In genomic region chr2:166674693-166675092, GRCm38 (mm10) we compare ENCODE assay signal across 11 mouse cellular contexts. TPM values are rescaled to one million over a fixed set of nuclear protein-coding genes. Genes with fewer than 3 reads are reported as not detected.
DNase-seq lines count a peak whose midpoint lies in the region; ATAC-seq and TF ChIP-seq lines count a peak whose summit lies in the region.
"Had no signal": no experiment of that assay in that cellular context is flagged by ENCODE, and none has a peak within 500 bp of the region (broad histone marks: within the 10 kb centered on the region; RNA-seq: fewer than 3 reads in every experiment).

No protein-coding gene starts in this region.

- H3K4me1 ChIP-seq in forebrain, embryonic 11.5 days (replicated peaks; ENCODE audit: control insufficient read depth, insufficient read depth, low read length) = peaks cover 53% of the 10 kb centered on the region
- peaks cover 49% of the 10 kb centered on the region for H3K4me1 ChIP-seq in forebrain, embryonic 16.5 days (replicated peaks; ENCODE audit: control insufficient read depth, insufficient read depth, low read length)
- 0 out of 2 replicates have a peak, but pooled peaks cover 6% of the 10 kb centered on the region for H3K4me1 ChIP-seq in kidney, postnatal 0 days (replicated peaks; ENCODE audit: insufficient read depth, low read length)
- peaks cover 94% of the 10 kb centered on the region for H3K4me1 ChIP-seq in embryonic facial prominence, embryonic 10.5 days
- H3K4me1 ChIP-seq in midbrain, embryonic 13.5 days (replicated peaks) = peaks cover 72% of the 10 kb centered on the region

- no peak overlapping the region for H3K4me2 ChIP-seq in forebrain, embryonic 11.5 days (ENCODE audit: low read depth, low read length, severe bottlenecking)
- H3K4me2 ChIP-seq in forebrain, embryonic 16.5 days (ENCODE audit: low read length) = no peak overlapping the region
- no peak overlapping the region for H3K4me2 ChIP-seq in kidney, postnatal 0 days (ENCODE audit: low read length)
- no peak overlapping the region for H3K4me2 ChIP-seq in midbrain, embryonic 13.5 days (replicated peaks)

- H3K4me3 ChIP-seq in forebrain, embryonic 11.5 days (ENCODE audit: low read depth, low read length) = no peak overlapping the region
- H3K4me3 ChIP-seq in forebrain, embryonic 16.5 days (replicated peaks; ENCODE audit: low read length) = no peak overlapping the region
- H3K4me3 ChIP-seq in kidney, postnatal 0 days (replicated peaks; ENCODE audit: low read depth, low read length) = no peak overlapping the region
- peak overlapping the region; percentile 15; the same call in 1 of the 2 replicates for H3K4me3 ChIP-seq in embryonic facial prominence, embryonic 10.5 days
- H3K4me3 ChIP-seq in midbrain, embryonic 13.5 days (replicated peaks) = no peak overlapping the region

- H3K36me3 ChIP-seq in forebrain, embryonic 11.5 days (ENCODE audit: control insufficient read depth, insufficient read depth, low read length) = no peaks in the 10 kb centered on the region
- no peaks in the 10 kb centered on the region for H3K36me3 ChIP-seq in forebrain, embryonic 16.5 days (ENCODE audit: control insufficient read depth, insufficient read depth)
- no peaks in the 10 kb centered on the region for H3K36me3 ChIP-seq in kidney, postnatal 0 days (ENCODE audit: insufficient read depth, low read length)
- H3K36me3 ChIP-seq in embryonic facial prominence, embryonic 10.5 days (replicated peaks) = peaks cover 6% of the 10 kb centered on the region
- H3K36me3 ChIP-seq in midbrain, embryonic 13.5 days = no peaks in the 10 kb centered on the region

- no peak for TF ChIP-seq CTCF in kidney, postnatal 0 days (IDR thresholded peaks at IDR 0.05; ENCODE audit: low read depth)

- no peak for ATAC-seq in forebrain, embryonic 11.5 days (replicated peaks; ENCODE audit: low FRiP score)
- ATAC-seq in forebrain, embryonic 16.5 days = no peak
- ATAC-seq in kidney, postnatal 0 days (replicated peaks; ENCODE audit: low FRiP score, low read depth) = peak; percentile 37; the same call in 1 of the 2 replicates
- ATAC-seq in midbrain, embryonic 13.5 days = no peak

- no peak overlapping the region for H3K9ac ChIP-seq in forebrain, embryonic 11.5 days (ENCODE audit: low read length)
- H3K9ac ChIP-seq in forebrain, embryonic 16.5 days (replicated peaks; ENCODE audit: low read depth, low read length) = no peak overlapping the region
- H3K9ac ChIP-seq in kidney, postnatal 0 days (ENCODE audit: low read depth, low read length) = no peak overlapping the region
- H3K9ac ChIP-seq in midbrain, embryonic 13.5 days (replicated peaks) = no peak overlapping the region

- H3K27me3 ChIP-seq in forebrain, embryonic 11.5 days (ENCODE audit: control insufficient read depth, insufficient read depth, low read length) = no peaks in the 10 kb centered on the region
- no peaks in the 10 kb centered on the region for H3K27me3 ChIP-seq in forebrain, embryonic 16.5 days (replicated peaks; ENCODE audit: control insufficient read depth, insufficient read depth, low read length)
- H3K27me3 ChIP-seq in kidney, postnatal 0 days (ENCODE audit: insufficient read depth, low read length) = no peaks in the 10 kb centered on the region
- H3K27me3 ChIP-seq in embryonic facial prominence, embryonic 10.5 days (replicated peaks; ENCODE audit: low read depth, poor library complexity, severe bottlenecking) = no peaks in the 10 kb centered on the region
- no peaks in the 10 kb centered on the region for H3K27me3 ChIP-seq in midbrain, embryonic 13.5 days

- no peak overlapping the region; the same call in 1 of the 2 replicates for H3K27ac ChIP-seq in forebrain, embryonic 11.5 days (ENCODE audit: low read depth, low read length)
- H3K27ac ChIP-seq in forebrain, embryonic 16.5 days (ENCODE audit: low read length) = no peak overlapping the region
- no peak overlapping the region for H3K27ac ChIP-seq in kidney, postnatal 0 days
- peak overlapping the region; percentile 69 for H3K27ac ChIP-seq in embryonic facial prominence, embryonic 10.5 days (replicated peaks)
- 0 out of 2 replicates have a peak overlapping the region, but pooled peaks have one; percentile 19 for H3K27ac ChIP-seq in midbrain, embryonic 13.5 days

- peak; percentile 69 for DNase-seq in forebrain, embryonic 11.5 days (ENCODE audit: low spot score)
- DNase-seq in kidney, postnatal 0 days (ENCODE audit: low spot score) = no peak
- DNase-seq in kidney, adult 9 months = no peak
- DNase-seq in embryonic facial prominence, embryonic 10.5 days (ENCODE audit: low spot score) = peak; percentile 74
- DNase-seq in cerebellum, adult 18-20 months = no peak
- no peak for DNase-seq in frontal cortex, postnatal 25 days (ENCODE audit: low spot score in 2 of 2)
- DNase-seq: gastrocnemius, postnatal 14 days; left cerebral cortex, postnatal 4 days had no signal

- 6% methylated on average over 12 of the region's 12 CpGs for WGBS in forebrain, embryonic 11.5 days
- 14% methylated on average over 12 of the region's 12 CpGs for WGBS in forebrain, embryonic 16.5 days
- WGBS in kidney, postnatal 0 days = 8% methylated on average over 12 of the region's 12 CpGs
- 6% methylated on average over 12 of the region's 12 CpGs for WGBS in embryonic facial prominence, embryonic 10.5 days
- WGBS in midbrain, embryonic 13.5 days = 7% methylated on average over 12 of the region's 12 CpGs

- H3K9me3 ChIP-seq in forebrain, embryonic 11.5 days (ENCODE audit: control insufficient read depth, low read length) = no peaks in the 10 kb centered on the region
- no peaks in the 10 kb centered on the region; the same call in 1 of the 2 replicates for H3K9me3 ChIP-seq in forebrain, embryonic 16.5 days (ENCODE audit: control insufficient read depth, low read length)
- H3K9me3 ChIP-seq in kidney, postnatal 0 days (replicated peaks; ENCODE audit: low read length) = no peaks in the 10 kb centered on the region
- no peaks in the 10 kb centered on the region for H3K9me3 ChIP-seq in embryonic facial prominence, embryonic 10.5 days
- no peaks in the 10 kb centered on the region for H3K9me3 ChIP-seq in midbrain, embryonic 13.5 days
- H3K9me3 ChIP-seq: megakaryocyte, embryonic 14.5 days had no signal

RNA-seq across cellular contexts. Expression of gene Prex1, which starts 38.9 kb away (rescaled TPM):
- 22.3 and 29.7 TPM in 2 replicates for polyA plus RNA-seq in forebrain, embryonic 11.5 days (2014; fragmentation: Nextera tagmentation; extraction: Ambion mirVana)
- 38.5 and 40.5 TPM in 2 replicates for polyA plus RNA-seq in forebrain, embryonic 16.5 days (2015; fragmentation: Nextera tagmentation; extraction: Ambion mirVana)
- 9.6 and 9.8 TPM in 2 replicates for polyA plus RNA-seq in kidney, postnatal 0 days (2015; fragmentation: Nextera tagmentation; extraction: Ambion mirVana)
- 32.6 and 35.2 TPM in 2 replicates for polyA plus RNA-seq in embryonic facial prominence, embryonic 10.5 days (2016; fragmentation: Nextera tagmentation; extraction: Ambion mirVana)
- 17.7 and 21.1 TPM in 2 replicates for polyA plus RNA-seq in midbrain, embryonic 13.5 days (2015; fragmentation: Nextera tagmentation; extraction: Ambion mirVana)

Comparison
In these comparisons a context has a peak if more than half of its experiments do, and no peak if none do; other contexts are left out.
1. DNase-seq: peak in forebrain, embryonic 11.5 days (single experiment) and embryonic facial prominence, embryonic 10.5 days (single experiment); none in kidney, postnatal 0 days (single experiment), kidney, adult 9 months (single experiment), cerebellum, adult 18-20 months (0 of 2) and frontal cortex, postnatal 25 days (0 of 2).
2. H3K27ac ChIP-seq: peak in embryonic facial prominence, embryonic 10.5 days (single experiment) and midbrain, embryonic 13.5 days (single experiment); none in forebrain, embryonic 11.5 days (single experiment), forebrain, embryonic 16.5 days (single experiment) and kidney, postnatal 0 days (single experiment).